Mouse (Mus musculus) kidney, postnatal 0 days (tissue): ENCODE data around the gene H2afx. TPM values are rescaled to one million over a fixed set of nuclear protein-coding genes. Genes with fewer than 3 reads are reported as not detected.
"Not testable (repeated sequence)": the region's sequence is repeated elsewhere in the genome, so short reads cannot be mapped to it uniquely, and the experiment has no call there.

Experiments used
- ATAC-seq: fragments of 200-750 bp; cut with Nextera tagmentation; replicated peaks from 2 replicates; pipeline ENCODE4 v1.8.0; 2017; ENCODE audit warnings: low read depth, moderate number of reproducible peaks, moderate TSS enrichment, moderate library complexity; ENCODE audit not compliant: low FRiP score
- DNase-seq: peaks from one replicate; pipeline ENCODE4 v3.0.0-alpha.2; 2016; ENCODE audit warnings: low spot score
- H3K27ac ChIP-seq: fragments of 300-500 bp; sonication (generic); 2 replicates; pipeline ENCODE4 v1.5.1; 2014; ENCODE audit warnings: mild to moderate bottlenecking
- H3K27me3 ChIP-seq: fragments of 300-500 bp; sonication (generic); 2 replicates; pipeline ENCODE4 v1.6.1; 2014; ENCODE audit warnings: low read length, mixed read lengths; ENCODE audit not compliant: insufficient read depth
- H3K36me3 ChIP-seq: fragments of 300-500 bp; sonication (generic); 2 replicates; pipeline ENCODE4 v1.6.1; 2014; ENCODE audit warnings: low read length, mixed read lengths; ENCODE audit not compliant: insufficient read depth
- H3K4me1 ChIP-seq: fragments of 300-500 bp; sonication (generic); replicated peaks from 2 replicates; pipeline ENCODE4 v1.6.1; 2014; ENCODE audit warnings: antibody characterized with exemption, low read length, mixed read lengths; ENCODE audit not compliant: insufficient read depth
- H3K4me2 ChIP-seq: fragments of 300-500 bp; sonication (generic); 2 replicates; pipeline ENCODE4 v1.6.1; 2014; ENCODE audit warnings: mild to moderate bottlenecking, low read length, moderate library complexity, mixed read lengths
- H3K4me3 ChIP-seq: fragments of 300-500 bp; sonication (generic); replicated peaks from 2 replicates; pipeline ENCODE4 v1.5.1; 2014; ENCODE audit warnings: low read depth, low read length
- H3K9ac ChIP-seq: fragments of 300-500 bp; sonication (generic); 2 replicates; pipeline ENCODE4 v1.6.1; 2014; ENCODE audit warnings: low read depth, low read length
- H3K9me3 ChIP-seq: fragments of 300-500 bp; sonication (generic); replicated peaks from 2 replicates; pipeline ENCODE4 v1.6.1; 2016; ENCODE audit warnings: low read length, inconsistent platforms, mixed read lengths
- CTCF ChIP-seq: IDR thresholded peaks from 2 replicates; pipeline ENCODE4 v1.5.1; 2016; ENCODE audit warnings: antibody characterized with exemption, low read depth, mild to moderate bottlenecking, moderate library complexity
- WGBS: fragments of 180-500 bp; shearing (Covaris S2); extraction: QIAGEN DNeasy Blood & Tissue Kit; methylation state at CpG from one replicate; pipeline ENCODE4 v1.1.7; 2014; 5-methylcytosine and 5-hydroxymethylcytosine counted together
- polyA plus RNA-seq: library from polyadenylated mRNA; unstranded; fragments of >200 nt; fragmentation: Nextera tagmentation; extraction: Ambion mirVana; gene quantifications from 2 replicates; pipeline ENCODE4 v1.2.1, GENCODE M21; 2015

Gene H2afx
- polyA plus RNA-seq, 1 experiment from 2014 or later: 186 TPM

DNA sequence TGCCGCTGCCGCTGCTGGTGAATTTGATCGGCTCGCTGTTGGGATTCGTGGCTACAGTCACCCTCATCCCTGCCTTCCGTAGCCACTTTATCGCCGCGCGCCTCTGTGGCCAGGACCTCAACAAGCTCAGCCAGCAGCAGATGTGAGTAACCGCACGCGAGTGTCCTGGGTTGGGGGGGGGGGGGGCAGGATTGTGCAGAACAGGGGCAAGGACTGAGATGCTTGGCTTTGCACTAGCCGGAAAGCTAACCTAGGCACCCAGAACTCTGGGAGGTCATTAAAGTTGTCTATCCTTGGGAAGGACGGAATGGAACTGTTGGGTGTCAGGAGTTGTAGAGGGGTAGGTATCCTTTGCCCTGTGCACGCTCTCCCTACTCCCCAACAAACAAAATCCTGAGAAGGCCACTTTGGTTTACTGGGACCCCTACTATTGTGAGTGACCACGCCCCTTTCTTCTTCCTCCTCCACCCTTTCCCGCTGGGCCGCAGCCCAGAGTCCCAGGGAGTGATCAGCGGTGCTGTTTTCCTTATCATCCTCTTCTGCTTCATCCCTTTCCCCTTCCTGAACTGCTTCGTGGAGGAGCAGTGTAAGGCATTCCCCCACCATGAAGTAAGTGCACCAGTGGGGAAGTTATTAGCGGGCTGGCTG is 7.3 kb upstream of the H2afx start:
- Histone ChIP-seq H3K9ac (peak overlapping the region; percentile 81), H3K9me3 (no peaks in the 10 kb centered on the region), H3K4me1 (peaks cover 8% of the 10 kb centered on the region; the same call in 1 of the 2 replicates), H3K4me3 (peak overlapping the region; percentile 76), H3K36me3 (0 out of 2 replicates have a peak, but pooled peaks cover 13% of the 10 kb centered on the region), H3K27ac (peak overlapping the region; percentile 94), H3K4me2 (peak overlapping the region; percentile 80), H3K27me3 (no peaks in the 10 kb centered on the region)
- ATAC-seq (peak; percentile 18; the same call in 1 of the 2 replicates), DNase-seq (peak; percentile 76)
- WGBS: under 1% methylated on average over 22 of the region's 22 CpGs
- TF ChIP-seq CTCF: no peak

DNA sequence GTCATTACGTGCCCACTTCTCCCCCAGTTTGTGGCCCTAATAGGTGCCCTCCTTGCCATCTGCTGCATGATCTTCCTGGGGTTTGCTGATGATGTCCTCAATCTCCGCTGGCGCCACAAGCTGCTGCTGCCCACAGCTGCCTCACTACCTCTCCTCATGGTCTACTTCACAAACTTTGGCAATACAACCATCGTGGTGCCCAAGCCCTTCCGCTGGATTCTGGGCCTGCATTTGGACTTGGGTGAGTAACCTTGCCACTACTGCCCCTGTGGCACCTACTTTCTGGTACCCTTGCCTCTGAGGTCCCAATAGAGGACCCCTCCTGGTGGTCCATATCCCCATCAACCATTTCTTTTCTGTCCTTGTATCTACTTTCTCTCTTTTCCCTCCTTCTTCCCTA is 6.6 kb upstream of the H2afx start:
- DNase-seq: no peak
- H3K27me3 ChIP-seq: no peaks in the 10 kb centered on the region
- no peak for ATAC-seq
- H3K4me3 ChIP-seq: peak overlapping the region; percentile 76
- peaks cover 8% of the 10 kb centered on the region; the same call in 1 of the 2 replicates for H3K4me1 ChIP-seq
- 0 out of 2 replicates have a peak overlapping the region, but pooled peaks have one; percentile 94 for H3K27ac ChIP-seq
- no peak for TF ChIP-seq CTCF
- H3K9me3 ChIP-seq: no peaks in the 10 kb centered on the region
- WGBS: 88% methylated on average over 5 of the region's 5 CpGs
- peak overlapping the region; percentile 80 for H3K4me2 ChIP-seq
- 0 out of 2 replicates have a peak, but pooled peaks cover 19% of the 10 kb centered on the region for H3K36me3 ChIP-seq
- no peak overlapping the region for H3K9ac ChIP-seq

- no peak for TF ChIP-seq CTCF
- 91% methylated on average over 6 of the region's 6 CpGs for whole genome bisulfite sequencing
- H3K4me2 ChIP-seq: no peak overlapping the region
- no peak overlapping the region for H3K4me3 ChIP-seq
- DNase-seq (no peak), ATAC-seq (no peak)
- H3K9me3 ChIP-seq: no peaks in the 10 kb centered on the region
- no peak overlapping the region for H3K27ac ChIP-seq
- H3K4me1 ChIP-seq: peaks cover 8% of the 10 kb centered on the region; the same call in 1 of the 2 replicates
- H3K27me3 ChIP-seq: no peaks in the 10 kb centered on the region
- H3K36me3 ChIP-seq: 0 out of 2 replicates have a peak, but pooled peaks cover 20% of the 10 kb centered on the region
- H3K9ac ChIP-seq: no peak overlapping the region
These were observed 3.8 kb upstream of the H2afx start for GRCm38 (mm10) chr9:44330736-44331135.

DNA sequence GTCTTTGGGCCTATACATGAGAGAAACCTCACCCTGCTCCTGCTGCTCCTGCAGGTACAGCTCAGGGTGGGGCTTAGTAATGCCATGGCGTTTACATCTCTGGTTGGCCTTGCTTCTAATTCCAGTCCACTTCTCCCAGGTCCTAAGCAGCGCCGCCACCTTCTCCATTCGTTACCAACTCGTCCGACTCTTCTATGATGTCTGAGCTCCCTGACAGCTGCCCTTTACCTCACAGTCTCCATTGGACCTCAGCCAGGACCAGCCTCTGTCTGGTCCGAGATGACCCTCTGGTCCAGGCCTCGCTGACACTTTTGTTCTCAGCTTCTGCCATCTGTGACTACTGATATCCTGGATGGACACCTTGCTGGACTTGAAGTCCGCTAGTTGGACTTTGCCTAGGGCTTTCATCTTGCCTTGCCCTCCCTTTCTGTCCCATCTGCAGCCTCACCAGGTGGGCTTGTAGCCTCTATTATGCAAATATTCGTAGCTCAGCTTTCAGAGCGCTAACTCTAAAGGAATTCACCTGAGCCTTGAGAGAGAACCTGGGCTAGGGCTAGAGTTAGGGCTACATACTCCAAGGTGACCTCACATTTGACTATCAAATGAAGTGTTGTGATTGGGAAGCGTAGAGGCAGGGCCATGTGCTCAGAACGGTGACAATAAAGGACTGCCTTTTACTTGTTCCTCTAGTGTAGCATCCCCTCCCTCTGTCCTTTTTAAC is 1.4 kb upstream of the H2afx start:
- H3K27ac ChIP-seq: no peak overlapping the region
- H3K4me3 ChIP-seq: no peak overlapping the region

GRCm38 (mm10) chr9:44335331-44336092 is 1.0 kb downstream of the H2afx start:
- Histone ChIP-seq H3K4me1 (peaks cover 6% of the 10 kb centered on the region; the same call in 1 of the 2 replicates), H3K9me3 (no peaks in the 10 kb centered on the region), H3K36me3 (peaks cover 24% of the 10 kb centered on the region; the same call in 1 of the 2 replicates), H3K4me3 (peak overlapping the region; percentile 85), H3K4me2 (peak overlapping the region; percentile 90), H3K27me3 (no peaks in the 10 kb centered on the region), H3K9ac (peak overlapping the region; percentile 88), H3K27ac (peak overlapping the region; percentile 90)
- under 1% methylated on average over 49 of the region's 50 CpGs for WGBS
- ATAC-seq (no peak), DNase-seq (no peak)
- TF ChIP-seq CTCF: no peak

More for the DNA sequence above, 1.4 kb upstream of the H2afx start:
- Histone ChIP-seq H3K4me1 (peaks cover 7% of the 10 kb centered on the region; the same call in 1 of the 2 replicates), H3K4me2 (no peak overlapping the region), H3K36me3 (peaks cover 25% of the 10 kb centered on the region; the same call in 1 of the 2 replicates), H3K9me3 (no peaks in the 10 kb centered on the region), H3K27me3 (no peaks in the 10 kb centered on the region), H3K9ac (no peak overlapping the region)
- ATAC-seq (no peak), DNase-seq (no peak)
- no peak for TF ChIP-seq CTCF
- WGBS: 94% methylated on average over 13 of the region's 13 CpGs

- no peak for DNase-seq
- 1% methylated on average over 5 of the region's 5 CpGs for WGBS
- no peaks in the 10 kb centered on the region for H3K9me3 ChIP-seq
- H3K27me3 ChIP-seq: no peaks in the 10 kb centered on the region
- H3K4me1 ChIP-seq: peaks cover 6% of the 10 kb centered on the region; the same call in 1 of the 2 replicates
- H3K9ac ChIP-seq: peak overlapping the region; percentile 88; the same call in 1 of the 2 replicates
- ATAC-seq: no peak
- TF ChIP-seq CTCF: no peak
- peaks cover 18% of the 10 kb centered on the region; the same call in 1 of the 2 replicates for H3K36me3 ChIP-seq
- H3K27ac ChIP-seq: peak overlapping the region; percentile 90; the same call in 1 of the 2 replicates
- peak overlapping the region; percentile 85 for H3K4me3 ChIP-seq
- H3K4me2 ChIP-seq: peak overlapping the region; percentile 90
These were observed 1.6 kb downstream of the H2afx start for GRCm38 (mm10) chr9:44336093-44336406.

- not testable (repeated sequence) for H3K4me1 ChIP-seq, DNase-seq, H3K9me3 ChIP-seq, ATAC-seq, H3K27me3 ChIP-seq, H3K27ac ChIP-seq
- Histone ChIP-seq H3K4me2 (peak overlapping the region; percentile 90), H3K4me3 (peak overlapping the region; percentile 85), H3K36me3 (peaks cover 15% of the 10 kb centered on the region; the same call in 1 of the 2 replicates), H3K9ac (peak overlapping the region; percentile 88; the same call in 1 of the 2 replicates)
- 22% methylated on average over 4 of the region's 4 CpGs for WGBS
These were observed 2.0 kb downstream of the H2afx start for GRCm38 (mm10) chr9:44336513-44336912.
